Mouse (Mus musculus) thymus, adult 2 months (tissue): ENCODE measurements around the gene Tmem259.

Experiments
- CTCF ChIP-seq: fragments of 200-500 bp; IDR thresholded peaks from 2 replicates; pipeline ENCODE4 v1.5.1; 2012; ENCODE audit warnings: mild to moderate bottlenecking, control low read depth, low read length, moderate library complexity, borderline replicate concordance; ENCODE audit not compliant: control insufficient read depth, poor library complexity, insufficient read depth; ENCODE audit errors: extremely low read depth
- POLR2A ChIP-seq: fragments of 200-500 bp; IDR thresholded peaks from 2 replicates; pipeline ENCODE4 v1.6.1; 2012; ENCODE audit warnings: mild to moderate bottlenecking, low read length, control low read depth, moderate library complexity; ENCODE audit not compliant: control insufficient read depth, poor library complexity, insufficient read depth; ENCODE audit errors: extremely low read depth

- no peak for TF ChIP-seq POLR2A
- no peak for TF ChIP-seq CTCF
Measured at GRCm38 (mm10) chr10:79956643-79957154, 27.4 kb downstream of the Tmem259 start.
